Mouse (Mus musculus) liver, postnatal 0 days (tissue): Measurements from ENCODE around the gene Rtraf.

Experiments used
- CTCF ChIP-seq: sonication (generic); IDR thresholded peaks from 2 replicates; pipeline ENCODE4 v1.5.1; 2016; ENCODE audit warnings: antibody characterized with exemption, low read depth
- EP300 ChIP-seq: IDR thresholded peaks from 2 replicates; pipeline ENCODE4 v1.6.1; 2016; ENCODE audit warnings: antibody characterized with exemption, low read depth, mild to moderate bottlenecking

- no peak for TF ChIP-seq CTCF
- TF ChIP-seq EP300 = no peak
These were observed 12.7 kb upstream of the Rtraf start for GRCm38 (mm10) chr14:19836289-19836688.
